Mouse (Mus musculus) thymus, postnatal 10 days (tissue): ENCODE measurements around the gene Cep128.

ENCODE experiments used
- DNase-seq, 2 experiments: peaks; one replicate each; pipeline ENCODE4 v3.0.0; 2021; ENCODE audit warnings: low spot score in 2 of 2

Gene Cep128

GRCm38 (mm10) chr12:90971156-90971555, 413.1 kb downstream of the Cep128 start:
- no peak for DNase-seq

- no peak for DNase-seq
These were observed 422.7 kb downstream of the Cep128 start for GRCm38 (mm10) chr12:90961386-90962017.

- no peak for DNase-seq
These were observed 429.3 kb downstream of the Cep128 start for GRCm38 (mm10) chr12:90954740-90955473.
